Mouse (Mus musculus) kidney, embryonic 15.5 days (tissue): ENCODE measurements at regions not wholly inside any gene's neighbourhood (a gene's known extent, or its start where the extent isn't known, plus 50 kb on each side); places are given as distances from the start of the nearest gene placed in this dataset.

Source experiments
- ATAC-seq: fragments of 200-750 bp; cut with Nextera tagmentation; replicated peaks from 2 replicates; pipeline ENCODE4 v1.8.0; 2017; ENCODE audit warnings: moderate TSS enrichment; ENCODE audit not compliant: low FRiP score
- H3K27ac ChIP-seq: fragments of 300-500 bp; sonication (generic); 2 replicates; pipeline ENCODE4 v1.5.1; 2015; ENCODE audit warnings: mild to moderate bottlenecking, inconsistent platforms
- H3K27me3 ChIP-seq: fragments of 300-500 bp; sonication (generic); 2 replicates; pipeline ENCODE4 v1.6.1; 2015; ENCODE audit warnings: inconsistent platforms
- H3K36me3 ChIP-seq: fragments of 300-500 bp; sonication (generic); 2 replicates; pipeline ENCODE4 v1.6.1; 2015; ENCODE audit warnings: inconsistent platforms
- H3K4me1 ChIP-seq: fragments of 300-500 bp; sonication (generic); 2 replicates; pipeline ENCODE4 v1.6.1; 2015; ENCODE audit warnings: inconsistent platforms
- H3K4me2 ChIP-seq: fragments of 300-500 bp; sonication (generic); 2 replicates; pipeline ENCODE4 v1.6.1; 2015; ENCODE audit warnings: moderate library complexity, mild to moderate bottlenecking, inconsistent platforms
- H3K4me3 ChIP-seq: fragments of 300-500 bp; sonication (generic); replicated peaks from 2 replicates; pipeline ENCODE4 v1.5.1; 2015; ENCODE audit warnings: mild to moderate bottlenecking, inconsistent platforms
- H3K9ac ChIP-seq: fragments of 300-500 bp; sonication (generic); 2 replicates; pipeline ENCODE4 v1.6.1; 2015; ENCODE audit warnings: mild to moderate bottlenecking, inconsistent platforms
- H3K9me3 ChIP-seq: fragments of 300-500 bp; sonication (generic); replicated peaks from 2 replicates; pipeline ENCODE4 v1.6.1; 2016; ENCODE audit warnings: inconsistent platforms
- WGBS: fragments of 180-500 bp; shearing (Covaris S2); methylation state at CpG from one replicate; pipeline ENCODE4 v1.1.7; 2015; ENCODE audit warnings: mixed read lengths; 5-methylcytosine and 5-hydroxymethylcytosine counted together

- Histone ChIP-seq H3K9me3 (no peaks in the 10 kb centered on the region), H3K4me2 (no peak overlapping the region), H3K4me1 (no peaks in the 10 kb centered on the region), H3K27me3 (no peaks in the 10 kb centered on the region), H3K9ac (no peak overlapping the region), H3K27ac (no peak overlapping the region), H3K36me3 (no peaks in the 10 kb centered on the region), H3K4me3 (no peak overlapping the region)
- ATAC-seq: no peak
- 83% methylated on average over 11 of the region's 11 CpGs for WGBS
Observed at GRCm38 (mm10) chr13:52448902-52449301, 82.2 kb downstream of the Diras2 start.

- 71% methylated on average over 9 of the region's 9 CpGs for WGBS
- no peak for ATAC-seq
Observed at GRCm38 (mm10) chr13:52451486-52451885, 79.6 kb downstream of the Diras2 start.

GRCm38 (mm10) chr13:52452291-52452690 lies 78.8 kb downstream of the Diras2 start:
- ATAC-seq: no peak

More at GRCm38 (mm10) chr13:52451486-52451885, 79.6 kb downstream of the Diras2 start:
- Histone ChIP-seq H3K9me3 (no peaks in the 10 kb centered on the region), H3K4me3 (no peak overlapping the region), H3K27me3 (no peaks in the 10 kb centered on the region), H3K9ac (no peak overlapping the region), H3K4me2 (no peak overlapping the region), H3K27ac (no peak overlapping the region), H3K36me3 (no peaks in the 10 kb centered on the region), H3K4me1 (peaks cover 6% of the 10 kb centered on the region; the same call in 1 of the 2 replicates)

More at GRCm38 (mm10) chr13:52452291-52452690, 78.8 kb downstream of the Diras2 start:
- 38% methylated on average over 4 of the region's 4 CpGs for WGBS
- Histone ChIP-seq H3K27me3 (no peaks in the 10 kb centered on the region), H3K4me1 (peaks cover 6% of the 10 kb centered on the region; the same call in 1 of the 2 replicates), H3K9me3 (no peaks in the 10 kb centered on the region), H3K36me3 (no peaks in the 10 kb centered on the region), H3K4me3 (no peak overlapping the region), H3K9ac (no peak overlapping the region), H3K4me2 (no peak overlapping the region), H3K27ac (no peak overlapping the region)
